Mouse (Mus musculus) heart, embryonic 11.5 days (tissue): ENCODE data around the gene Kdm6b. TPM values are rescaled to one million over a fixed set of nuclear protein-coding genes. Genes with fewer than 3 reads are reported as not detected.

ENCODE experiments used
- ATAC-seq: fragments of 200-750 bp; cut with Nextera tagmentation; replicated peaks from 2 replicates; pipeline ENCODE4 v1.8.0; 2017; ENCODE audit warnings: moderate library complexity; ENCODE audit not compliant: insufficient number of reproducible peaks, low FRiP score, low TSS enrichment
- H3K27ac ChIP-seq: fragments of 300-500 bp; sonication (generic); 2 replicates; pipeline ENCODE4 v1.5.1; 2014; ENCODE audit warnings: mild to moderate bottlenecking, low read depth, low read length
- H3K27me3 ChIP-seq: fragments of 300-500 bp; sonication (generic); 2 replicates; pipeline ENCODE4 v1.6.1; 2014; ENCODE audit warnings: mild to moderate bottlenecking, low read length, mixed read lengths; ENCODE audit not compliant: control insufficient read depth, insufficient read depth
- H3K36me3 ChIP-seq: fragments of 300-500 bp; sonication (generic); 2 replicates; pipeline ENCODE4 v1.6.1; 2014; ENCODE audit warnings: mild to moderate bottlenecking, low read length, moderate library complexity, mixed read lengths; ENCODE audit not compliant: control insufficient read depth, insufficient read depth
- H3K4me1 ChIP-seq: fragments of 300-500 bp; sonication (generic); 2 replicates; pipeline ENCODE4 v1.6.1; 2014; ENCODE audit warnings: low read length; ENCODE audit not compliant: control insufficient read depth, insufficient read depth
- H3K4me2 ChIP-seq: fragments of 300-500 bp; sonication (generic); 2 replicates; pipeline ENCODE4 v1.6.1; 2014; ENCODE audit warnings: mild to moderate bottlenecking, moderate library complexity
- H3K4me3 ChIP-seq: fragments of 300-500 bp; sonication (generic); 2 replicates; pipeline ENCODE4 v1.5.1; 2014; ENCODE audit warnings: low read depth, low read length
- H3K9ac ChIP-seq: fragments of 300-500 bp; sonication (generic); 2 replicates; pipeline ENCODE4 v1.6.1; 2014; ENCODE audit warnings: mild to moderate bottlenecking, low read depth, low read length, moderate library complexity
- H3K9me3 ChIP-seq: fragments of 300-500 bp; sonication (generic); replicated peaks from 2 replicates; pipeline ENCODE4 v1.6.1; 2016; ENCODE audit warnings: low read length; ENCODE audit not compliant: control insufficient read depth
- WGBS: fragments of 180-500 bp; shearing (Covaris S2); extraction: QIAGEN DNeasy Blood & Tissue Kit; methylation state at CpG from one replicate; pipeline ENCODE4 v1.1.7; 2014; ENCODE audit not compliant: insufficient replicate concordance; 5-methylcytosine and 5-hydroxymethylcytosine counted together
- polyA plus RNA-seq: library from polyadenylated mRNA; unstranded; fragments of >200 nt; fragmentation: Nextera tagmentation; extraction: Ambion mirVana; gene quantifications from 2 replicates; pipeline ENCODE4 v1.2.1, GENCODE M21; 2014

Kdm6b gene
- polyA plus RNA-seq, 1 experiment from 2014 or later, result 25.1 TPM

- 84% methylated on average over 4 of the region's 4 CpGs for WGBS
- Histone ChIP-seq H3K27me3 (no peaks in the 10 kb centered on the region), H3K4me2 (no peak overlapping the region), H3K4me3 (no peak overlapping the region), H3K9me3 (no peaks in the 10 kb centered on the region), H3K27ac (no peak overlapping the region), H3K36me3 (no peaks in the 10 kb centered on the region; the same call in 1 of the 2 replicates), H3K9ac (no peak overlapping the region), H3K4me1 (peaks cover 23% of the 10 kb centered on the region)
- no peak for ATAC-seq
These were observed 37.8 kb downstream of the Kdm6b start for GRCm38 (mm10) chr11:69375646-69376045.

GRCm38 (mm10) chr11:69373223-69373965, 40.1 kb downstream of the Kdm6b start:
- H3K4me2 ChIP-seq, result peak overlapping the region; percentile 27
- H3K9me3 ChIP-seq, result no peaks in the 10 kb centered on the region
- peaks cover 26% of the 10 kb centered on the region for H3K4me1 ChIP-seq
- H3K36me3 ChIP-seq, result no peaks in the 10 kb centered on the region
- H3K4me3 ChIP-seq, result peak overlapping the region; percentile 6; the same call in 1 of the 2 replicates
- WGBS, result 81% methylated on average over 16 of the region's 16 CpGs
- peak; percentile 67; the same call in 1 of the 2 replicates for ATAC-seq
- H3K27me3 ChIP-seq, result no peaks in the 10 kb centered on the region
- H3K27ac ChIP-seq, result peak overlapping the region; percentile 72
- no peak overlapping the region for H3K9ac ChIP-seq

- no peaks in the 10 kb centered on the region for H3K36me3 ChIP-seq
- peak overlapping the region; percentile 27 for H3K4me2 ChIP-seq
These were observed 40.7 kb downstream of the Kdm6b start for GRCm38 (mm10) chr11:69372780-69373170.

GRCm38 (mm10) chr11:69372056-69372779, 41.3 kb downstream of the Kdm6b start:
- ATAC-seq, result no peak
- peaks cover 33% of the 10 kb centered on the region for H3K4me1 ChIP-seq
- H3K4me3 ChIP-seq, result no peak overlapping the region
- H3K4me2 ChIP-seq, result peak overlapping the region; percentile 27
- H3K36me3 ChIP-seq, result no peaks in the 10 kb centered on the region
- 0 out of 2 replicates have a peak overlapping the region, but pooled peaks have one; percentile 34 for H3K9ac ChIP-seq
- no peaks in the 10 kb centered on the region for H3K27me3 ChIP-seq
- no peaks in the 10 kb centered on the region for H3K9me3 ChIP-seq
- WGBS, result 18% methylated on average over 12 of the region's 12 CpGs
- H3K27ac ChIP-seq, result peak overlapping the region; percentile 72

More at GRCm38 (mm10) chr11:69372780-69373170, 40.7 kb downstream of the Kdm6b start:
- peak overlapping the region; percentile 72 for H3K27ac ChIP-seq
- 59% methylated on average over 3 of the region's 3 CpGs for WGBS
- H3K27me3 ChIP-seq, result no peaks in the 10 kb centered on the region
- ATAC-seq, result no peak
- H3K4me1 ChIP-seq, result peaks cover 29% of the 10 kb centered on the region
- no peaks in the 10 kb centered on the region for H3K9me3 ChIP-seq
- H3K4me3 ChIP-seq, result no peak overlapping the region
- H3K9ac ChIP-seq, result 0 out of 2 replicates have a peak overlapping the region, but pooled peaks have one; percentile 34

- 57% methylated on average over 12 of the region's 12 CpGs for WGBS
- Histone ChIP-seq H3K9me3 (no peaks in the 10 kb centered on the region), H3K4me3 (no peak overlapping the region), H3K36me3 (no peaks in the 10 kb centered on the region), H3K4me1 (peaks cover 33% of the 10 kb centered on the region), H3K9ac (no peak overlapping the region), H3K4me2 (peak overlapping the region; percentile 27; the same call in 1 of the 2 replicates), H3K27ac (peak overlapping the region; percentile 72; the same call in 1 of the 2 replicates), H3K27me3 (no peaks in the 10 kb centered on the region)
- no peak for ATAC-seq
These were observed 41.9 kb downstream of the Kdm6b start for GRCm38 (mm10) chr11:69371601-69372000.

GRCm38 (mm10) chr11:69370817-69371215, 42.7 kb downstream of the Kdm6b start:
- no peak for ATAC-seq
- peaks cover 37% of the 10 kb centered on the region for H3K4me1 ChIP-seq
- peak overlapping the region; percentile 31 for H3K4me2 ChIP-seq
- no peaks in the 10 kb centered on the region for H3K36me3 ChIP-seq
- no peaks in the 10 kb centered on the region for H3K9me3 ChIP-seq
- H3K27me3 ChIP-seq, result no peaks in the 10 kb centered on the region
- peak overlapping the region; percentile 11; the same call in 1 of the 2 replicates for H3K27ac ChIP-seq
- H3K9ac ChIP-seq, result no peak overlapping the region
- 20% methylated on average over 9 of the region's 9 CpGs for WGBS
- no peak overlapping the region for H3K4me3 ChIP-seq

GRCm38 (mm10) chr11:69369990-69370816, 43.3 kb downstream of the Kdm6b start:
- H3K4me2 ChIP-seq, result peak overlapping the region; percentile 91
- H3K4me1 ChIP-seq, result peaks cover 43% of the 10 kb centered on the region
- peak overlapping the region; percentile 98 for H3K27ac ChIP-seq
- no peaks in the 10 kb centered on the region for H3K9me3 ChIP-seq
- peak overlapping the region; percentile 94 for H3K4me3 ChIP-seq
- no peak overlapping the region for H3K9ac ChIP-seq
- 36% methylated on average over 2 of the region's 2 CpGs for WGBS
- H3K27me3 ChIP-seq, result no peaks in the 10 kb centered on the region
- ATAC-seq, result no peak
- no peaks in the 10 kb centered on the region for H3K36me3 ChIP-seq
